9 mouse cellular contexts compared by ENCODE assay signal in the genomic region with DNA sequence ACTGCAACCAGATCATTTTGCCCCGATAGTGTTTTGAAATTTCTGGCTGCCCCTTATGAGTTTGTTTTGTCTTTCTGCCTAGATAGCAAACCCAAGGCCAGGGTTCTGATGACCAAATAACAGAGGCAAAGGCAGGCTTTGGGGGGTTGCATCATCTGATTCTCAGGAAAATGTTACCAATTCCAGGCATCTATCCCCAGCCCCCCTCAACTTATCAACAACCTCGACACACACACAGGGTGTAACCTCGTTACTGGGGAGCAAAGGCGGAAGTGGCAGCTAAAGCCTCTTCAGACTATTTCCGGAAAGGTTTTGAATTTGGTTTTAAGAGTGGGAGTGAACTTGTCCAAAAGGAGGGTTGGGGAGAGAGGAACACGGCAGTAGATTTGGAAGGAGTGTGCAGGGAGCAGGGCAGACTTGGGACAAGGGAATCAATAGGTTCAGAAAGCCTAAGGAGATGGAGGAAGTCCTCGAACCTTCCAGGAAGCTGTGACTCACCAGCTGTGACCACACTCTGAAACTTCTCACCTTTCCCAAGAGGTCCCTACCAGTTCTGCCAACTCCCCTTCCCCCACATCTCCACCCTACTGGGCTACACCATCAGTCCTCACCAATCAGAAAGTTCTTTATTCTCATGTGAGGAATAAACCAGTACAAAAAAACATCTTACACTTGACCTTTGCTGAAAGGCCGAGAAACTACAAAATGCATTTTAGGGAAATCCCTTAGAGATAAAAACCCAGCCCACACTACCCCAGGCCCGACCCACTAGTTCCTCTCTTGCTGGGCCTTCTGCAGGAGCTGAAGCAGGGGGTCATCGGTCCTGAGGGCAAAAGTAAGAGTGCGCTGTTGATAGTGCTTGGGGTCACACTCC. TPM values are rescaled to one million over a fixed set of nuclear protein-coding genes. Genes with fewer than 3 reads are reported as not detected.
DNase-seq lines count a peak whose midpoint lies in the region; ATAC-seq and TF ChIP-seq lines count a peak whose summit lies in the region.
"Had no signal": no experiment of that assay in that cellular context is flagged by ENCODE, and none has a peak within 500 bp of the region (broad histone marks: within the 10 kb centered on the region; RNA-seq: fewer than 3 reads in every experiment).

No protein-coding gene starts in this region.

- H3K36me3 ChIP-seq in liver, embryonic 16.5 days (ENCODE audit: control insufficient read depth, insufficient read depth) = peaks cover 8% of the 10 kb centered on the region; the same call in 1 of the 2 replicates

- H3K9me3 ChIP-seq in liver, embryonic 16.5 days (replicated peaks; ENCODE audit: control insufficient read depth, low read length) = no peaks in the 10 kb centered on the region

- 21% methylated on average over 11 of the region's 11 CpGs for WGBS in liver, embryonic 16.5 days (ENCODE audit: insufficient replicate concordance)
- WGBS in cerebellum, adult 2 months = 90% methylated on average over 11 of the region's 11 CpGs

- H3K27me3 ChIP-seq in liver, embryonic 16.5 days (ENCODE audit: control insufficient read depth, insufficient read depth, low read depth, low read length) = no peaks in the 10 kb centered on the region
- H3K27me3 ChIP-seq in cerebellum, adult 2 months (ENCODE audit: control insufficient read depth, insufficient read depth, low read length) = no peaks in the 10 kb centered on the region

- DNase-seq in heart, adult 11 months = peak; percentile 94
- DNase-seq in heart, postnatal 4 days = no peak
- DNase-seq in c-Kit-negative CD71-positive TER-119-positive erythroid progenitor cells, embryonic 14.5 days (ENCODE audit: low read depth, low spot score) = peak; percentile 71
- peak; percentile 56 to 66 for DNase-seq in spleen, postnatal 36 days (ENCODE audit: low spot score in 2 of 2)
- DNase-seq in right cerebral cortex, adult 2 months (ENCODE audit: low spot score in 2 of 2) = no peak
- DNase-seq in left cerebral cortex, postnatal 14 days (ENCODE audit: low spot score in 2 of 2) = no peak
- no peak for DNase-seq in cerebellum, adult 2 months

- no peak overlapping the region for H3K4me3 ChIP-seq in liver, embryonic 16.5 days (ENCODE audit: low read depth, low read length)
- H3K4me3 ChIP-seq in cerebellum, adult 2 months (replicated peaks; ENCODE audit: insufficient read depth, low read depth, low read length) = no peak overlapping the region

- H3K4me1 ChIP-seq in liver, embryonic 16.5 days (ENCODE audit: control insufficient read depth, low read depth, low read length) = peaks cover 64% of the 10 kb centered on the region
- H3K4me1 ChIP-seq in cerebellum, adult 2 months (ENCODE audit: control insufficient read depth, insufficient read depth, low read length) = no peaks in the 10 kb centered on the region; the same call in 1 of the 2 replicates

- no peak for TF ChIP-seq CTCF in cerebellum, adult 2 months (IDR thresholded peaks at IDR 0.05; ENCODE audit: borderline replicate concordance, insufficient read depth, low read depth, low read length)

- H3K4me2 ChIP-seq in liver, embryonic 16.5 days (ENCODE audit: low read depth, low read length) = peak overlapping the region; percentile 34

- peak overlapping the region; percentile 89 for H3K27ac ChIP-seq in liver, embryonic 16.5 days (ENCODE audit: low read length)
- no peak overlapping the region for H3K27ac ChIP-seq in cerebellum, adult 2 months (ENCODE audit: insufficient read depth, low read length)
- H3K27ac ChIP-seq: kidney, postnatal 0 days had no signal

- intact Hi-C loops in left cerebral cortex, postnatal 14 days (cut with DNase I) = no loop called here

- peak; percentile 39 for ATAC-seq in liver, embryonic 16.5 days (ENCODE audit: low read depth)

- H3K9ac ChIP-seq in liver, embryonic 16.5 days (ENCODE audit: low read depth, low read length) = peak overlapping the region; percentile 55

- TF ChIP-seq POLR2A in cerebellum, adult 2 months (IDR thresholded peaks at IDR 0.05; ENCODE audit: borderline replicate concordance, insufficient read depth, low read length) = no peak

RNA-seq across cellular contexts. Expression of gene St3gal4, which starts 5.0 kb away (rescaled TPM):
- total RNA-seq in heart, postnatal 4 days (2021) = 10 to 100 TPM; 34.4 to 38.0 TPM
- polyA plus RNA-seq in liver, embryonic 16.5 days (2015; fragmentation: Nextera tagmentation; extraction: Ambion mirVana) = 21.7 and 22.3 TPM in 2 replicates
- 10 to 100 TPM; 28.2 to 29.9 TPM for total RNA-seq in left cerebral cortex, postnatal 14 days (2021)
- 12.7 and 14.5 TPM in 2 replicates for polyA plus RNA-seq in cerebellum, adult 2 months (2012; rRNA removed)

RNA-seq across cellular contexts. Expression of gene Dcps, which starts 51.8 kb away (rescaled TPM):
- total RNA-seq in heart, postnatal 4 days (2021) = 10 to 100 TPM; 29.7 to 30.5 TPM
- 43.4 and 44.2 TPM in 2 replicates for polyA plus RNA-seq in liver, embryonic 16.5 days (2015; fragmentation: Nextera tagmentation; extraction: Ambion mirVana)
- 10 to 100 TPM; 15.6 to 17.8 TPM for total RNA-seq in left cerebral cortex, postnatal 14 days (2021)
- polyA plus RNA-seq in cerebellum, adult 2 months (2012; rRNA removed) = 30.2 and 32.2 TPM in 2 replicates

Comparison
In these comparisons a context has a peak if more than half of its experiments do, and no peak if none do; other contexts are left out.
1. DNase-seq: peak in heart, adult 11 months (single experiment), c-Kit-negative CD71-positive TER-119-positive erythroid progenitor cells, embryonic 14.5 days (single experiment) and spleen, postnatal 36 days (2 of 2); none in heart, postnatal 4 days (single experiment), right cerebral cortex, adult 2 months (0 of 2), left cerebral cortex, postnatal 14 days (0 of 2) and cerebellum, adult 2 months (0 of 2).